Mouse (Mus musculus): ENCODE results near the gene Ttc28.

Gene Ttc28

GRCm38 (mm10) chr5:111330417-111331098, 451.0 kb downstream of the Ttc28 start, which contains the start of gene Pitpnb:
TSS of gene Pitpnb (plus strand) at chr5:111330763.
- DNase-seq (ENCODE audit: extremely low read depth, low read depth), result peak; percentile 60

GRCm38 (mm10) chr5:111331099-111331435, 451.5 kb downstream of the Ttc28 start:
- DNase-seq (ENCODE audit: extremely low read depth, low read depth), result no peak

GRCm38 (mm10) chr5:111335939-111336691, 456.5 kb downstream of the Ttc28 start:
- DNase-seq (ENCODE audit: extremely low read depth, low read depth), result no peak
